Mouse (Mus musculus): ENCODE measurements around the gene Pla2g4e.

GRCm38 (mm10) chr2:120284705-120285104 is 39.6 kb upstream of the Pla2g4e start:
- no peak for TF ChIP-seq ZNF384 (IDR thresholded peaks at IDR 0.05; ENCODE audit: low read depth, low read length)
- no peak for TF ChIP-seq HCFC1 (IDR thresholded peaks at IDR 0.05; ENCODE audit: borderline replicate concordance, insufficient read depth, low read length)
- no peak for TF ChIP-seq CHD2 (IDR thresholded peaks at IDR 0.05; ENCODE audit: low read depth, low read length)
